Mouse (Mus musculus): Measurements from ENCODE around the gene Tfpt.

DNA sequence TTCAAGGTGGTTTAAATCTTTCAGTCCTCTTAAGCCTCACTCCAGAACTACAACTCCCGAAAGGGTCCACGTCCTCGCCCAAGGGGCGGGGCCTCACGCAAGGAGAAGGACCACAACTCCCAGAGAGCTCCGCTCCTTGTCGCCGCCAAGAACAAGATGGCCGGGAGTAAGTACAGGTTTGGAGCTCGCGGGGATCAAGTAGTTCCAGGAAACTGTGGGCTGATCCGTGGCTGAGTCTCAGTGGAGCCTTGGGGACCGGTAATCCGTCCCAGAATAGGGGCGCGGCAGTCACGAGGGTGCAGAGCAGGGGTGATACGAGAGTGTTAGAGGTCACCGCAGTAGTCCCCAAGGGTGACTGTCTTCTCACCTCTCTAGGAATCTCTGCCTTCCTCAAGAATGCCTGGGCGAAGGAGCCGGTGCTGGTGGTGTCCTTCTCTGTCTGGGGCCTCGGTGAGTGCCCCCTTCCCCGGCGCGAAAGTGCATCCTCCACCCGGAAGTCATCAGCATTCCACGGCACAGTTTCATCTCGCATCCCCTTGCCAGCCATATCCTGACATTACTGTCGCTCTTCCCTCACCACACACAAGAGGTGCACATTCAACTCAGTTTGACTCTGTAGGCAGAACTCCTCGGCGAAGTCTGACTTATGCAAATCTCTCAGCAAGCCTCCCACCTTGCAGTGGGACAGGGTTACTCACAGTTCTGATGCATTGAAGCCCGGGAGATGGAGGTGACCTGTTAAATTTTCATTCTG is 12.3 kb downstream of the Tfpt start, which contains the start of gene Ndufa3:
- no peak for TF ChIP-seq TAL1 (conservative IDR thresholded peaks at IDR 0.05; ENCODE audit: low read depth, low read length)
- no peak for TF ChIP-seq CTCF (IDR thresholded peaks at IDR 0.05; ENCODE audit: low read depth, low read length)
- no peak for TF ChIP-seq GATA2 (IDR thresholded peaks at IDR 0.05; ENCODE audit: borderline replicate concordance, low read depth, low read length)

Data from G1E (cell line).